Mouse (Mus musculus): Measurements from ENCODE around the gene C130026I21Rik. TPM values are rescaled to one million over a fixed set of nuclear protein-coding genes. Genes with fewer than 3 reads are reported as not detected.

C130026I21Rik gene
- polyA plus RNA-seq, 1 experiment from 2014 or later = 0.43 TPM

DNA sequence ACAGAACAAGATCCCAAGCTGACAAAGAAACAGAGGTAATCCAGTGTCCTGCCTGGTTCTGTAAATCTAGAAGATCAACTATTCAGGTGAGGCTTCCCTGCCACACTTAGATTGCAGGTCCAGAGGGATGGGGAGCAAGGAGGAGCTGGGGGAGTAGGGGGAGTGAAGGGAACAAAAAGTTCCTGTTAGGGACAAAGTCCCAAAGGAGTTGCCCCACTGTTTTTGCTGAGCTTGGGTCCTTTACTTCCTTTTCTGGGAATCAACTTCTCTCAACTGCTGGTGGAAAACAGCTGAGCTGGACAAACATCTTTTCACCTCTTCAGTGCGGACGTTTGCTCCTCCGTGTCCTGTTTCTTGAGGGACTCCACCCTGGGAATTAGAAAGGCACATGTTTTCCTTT lies 324.4 kb downstream of the C130026I21Rik start:
- H3K36me3 ChIP-seq (ENCODE audit: control insufficient read depth, insufficient read depth) = no peaks in the 10 kb centered on the region
- no peaks in the 10 kb centered on the region for H3K4me1 ChIP-seq (ENCODE audit: control insufficient read depth, insufficient read depth, low read length)
- no peaks in the 10 kb centered on the region for H3K9me3 ChIP-seq (replicated peaks; ENCODE audit: control insufficient read depth, low read length)
- WGBS = 74% methylated on average over 3 of the region's 3 CpGs
- H3K27ac ChIP-seq (ENCODE audit: low read length) = no peak overlapping the region
- H3K27me3 ChIP-seq (ENCODE audit: control insufficient read depth, insufficient read depth, low read length) = no peaks in the 10 kb centered on the region
- H3K4me3 ChIP-seq (ENCODE audit: low read length) = no peak overlapping the region
- no peak overlapping the region for H3K9ac ChIP-seq (ENCODE audit: low read length)
- no peak for ATAC-seq (replicated peaks; ENCODE audit: extremely low read depth, insufficient read depth, low FRiP score)
- H3K4me2 ChIP-seq (ENCODE audit: low read depth, low read length) = no peak overlapping the region

GRCm38 (mm10) chr1:84943549-84943948 lies 326.8 kb downstream of the C130026I21Rik start:
- H3K4me1 ChIP-seq (ENCODE audit: control insufficient read depth, insufficient read depth, low read length) = no peaks in the 10 kb centered on the region
- H3K27ac ChIP-seq (ENCODE audit: low read length) = no peak overlapping the region
- no peaks in the 10 kb centered on the region for H3K36me3 ChIP-seq (ENCODE audit: control insufficient read depth, insufficient read depth)
- no peak overlapping the region for H3K4me2 ChIP-seq (ENCODE audit: low read depth, low read length)
- no peaks in the 10 kb centered on the region for H3K9me3 ChIP-seq (replicated peaks; ENCODE audit: control insufficient read depth, low read length)
- no peak for ATAC-seq (replicated peaks; ENCODE audit: extremely low read depth, insufficient read depth, low FRiP score)
- H3K27me3 ChIP-seq (ENCODE audit: control insufficient read depth, insufficient read depth, low read length) = no peaks in the 10 kb centered on the region
- H3K9ac ChIP-seq (ENCODE audit: low read length) = no peak overlapping the region
- no peak overlapping the region for H3K4me3 ChIP-seq (ENCODE audit: low read length)
- 92% methylated on average over 4 of the region's 4 CpGs for WGBS

Small RNA genes within 50 kb of the gene (microRNA-seq; reads per million reads assigned to microRNA genes)
- not detected for gene Gm27907

Other genes starting within 250 kb of the C130026I21Rik start
- not detected in 2 replicates for gene Gm10553, start 170.4 kb downstream of the C130026I21Rik start, polyA plus RNA-seq (2015; fragmentation: Nextera tagmentation; extraction: Ambion mirVana)
- gene A530032D15Rik, start 160.7 kb downstream of the C130026I21Rik start, polyA plus RNA-seq (2015; fragmentation: Nextera tagmentation; extraction: Ambion mirVana) = not detected in 2 replicates